Mouse (Mus musculus) hindbrain, embryonic 12.5 days (tissue): ENCODE measurements at regions not wholly inside any gene's neighbourhood (a gene's known extent, or its start where the extent isn't known, plus 50 kb on each side); places are given as distances from the start of the nearest gene placed in this dataset.
"Not testable (repeated sequence)": the region's sequence is repeated elsewhere in the genome, so short reads cannot be mapped to it uniquely, and the experiment has no call there.

ENCODE experiments used
- ATAC-seq: fragments of 200-750 bp; cut with Nextera tagmentation; 2 replicates; pipeline ENCODE4 v1.8.0; 2017; ENCODE audit warnings: moderate TSS enrichment; ENCODE audit not compliant: low FRiP score
- H3K27ac ChIP-seq: fragments of 300-500 bp; sonication (generic); 2 replicates; pipeline ENCODE4 v1.5.1; 2016; ENCODE audit warnings: mild to moderate bottlenecking
- H3K27me3 ChIP-seq: fragments of 300-500 bp; sonication (generic); 2 replicates; pipeline ENCODE4 v1.6.1; 2016; ENCODE audit warnings: mild to moderate bottlenecking
- H3K36me3 ChIP-seq: fragments of 300-500 bp; sonication (generic); 2 replicates; pipeline ENCODE4 v1.6.1; 2016; ENCODE audit warnings: mild to moderate bottlenecking
- H3K4me1 ChIP-seq: fragments of 300-500 bp; sonication (generic); 2 replicates; pipeline ENCODE4 v1.6.1; 2016
- H3K4me2 ChIP-seq: fragments of 300-500 bp; sonication (generic); replicated peaks from 2 replicates; pipeline ENCODE4 v1.6.1; 2016; ENCODE audit warnings: mild to moderate bottlenecking
- H3K4me3 ChIP-seq: fragments of 300-500 bp; sonication (generic); 2 replicates; pipeline ENCODE4 v1.5.1; 2016; ENCODE audit warnings: mild to moderate bottlenecking
- H3K9ac ChIP-seq: fragments of 300-500 bp; sonication (generic); 2 replicates; pipeline ENCODE4 v1.6.1; 2016; ENCODE audit warnings: mild to moderate bottlenecking, moderate library complexity
- H3K9me3 ChIP-seq: fragments of 300-500 bp; sonication (generic); replicated peaks from 2 replicates; pipeline ENCODE4 v1.6.1; 2016; ENCODE audit warnings: mild to moderate bottlenecking
- WGBS: fragments of 180-500 bp; shearing (Covaris S2); methylation state at CpG from one replicate; pipeline ENCODE4 v1.1.7; 2016; 5-methylcytosine and 5-hydroxymethylcytosine counted together

GRCm38 (mm10) chr1:166922911-166923712 is 78.1 kb upstream of the Fam78b start:
- no peak overlapping the region for H3K4me3 ChIP-seq
- WGBS, result 67% methylated on average over 16 of the region's 16 CpGs
- H3K4me2 ChIP-seq, result peak overlapping the region; percentile 35
- peaks cover 6% of the 10 kb centered on the region; the same call in 1 of the 2 replicates for H3K4me1 ChIP-seq
- H3K27ac ChIP-seq, result peak overlapping the region; percentile 73
- H3K9ac ChIP-seq, result no peak overlapping the region
- ATAC-seq, result peak; percentile 80
- H3K9me3 ChIP-seq, result no peaks in the 10 kb centered on the region
- no peaks in the 10 kb centered on the region for H3K27me3 ChIP-seq
- H3K36me3 ChIP-seq, result no peaks in the 10 kb centered on the region

- WGBS, result 55% methylated on average over 3 of the region's 3 CpGs
- Histone ChIP-seq H3K27me3 (no peaks in the 10 kb centered on the region), H3K9ac (no peak overlapping the region), H3K36me3 (no peaks in the 10 kb centered on the region), H3K4me3 (no peak overlapping the region), H3K4me2 (no peak overlapping the region), H3K9me3 (no peaks in the 10 kb centered on the region), H3K4me1 (peaks cover 6% of the 10 kb centered on the region; the same call in 1 of the 2 replicates), H3K27ac (peak overlapping the region; percentile 14; the same call in 1 of the 2 replicates)
- no peak for ATAC-seq
Measured at GRCm38 (mm10) chr1:166923713-166923975, 77.6 kb upstream of the Fam78b start.

- Histone ChIP-seq H3K4me1 (peaks cover 6% of the 10 kb centered on the region; the same call in 1 of the 2 replicates), H3K9me3 (no peaks in the 10 kb centered on the region), H3K27me3 (no peaks in the 10 kb centered on the region), H3K4me3 (no peak overlapping the region), H3K36me3 (no peaks in the 10 kb centered on the region), H3K9ac (no peak overlapping the region), H3K4me2 (no peak overlapping the region), H3K27ac (no peak overlapping the region)
- 86% methylated on average over 2 of the region's 2 CpGs for WGBS
- no peak for ATAC-seq
Measured at GRCm38 (mm10) chr1:166924126-166924525, 77.1 kb upstream of the Fam78b start.

- Histone ChIP-seq H3K27ac (no peak overlapping the region), H3K9ac (no peak overlapping the region), H3K4me2 (no peak overlapping the region), H3K4me3 (no peak overlapping the region), H3K9me3 (no peaks in the 10 kb centered on the region), H3K27me3 (no peaks in the 10 kb centered on the region), H3K36me3 (no peaks in the 10 kb centered on the region), H3K4me1 (peaks cover 6% of the 10 kb centered on the region; the same call in 1 of the 2 replicates)
- ATAC-seq, result no peak
- WGBS, result 25% methylated on average over 4 of the region's 4 CpGs
Measured at GRCm38 (mm10) chr1:166926078-166926477, 75.1 kb upstream of the Fam78b start.

DNA sequence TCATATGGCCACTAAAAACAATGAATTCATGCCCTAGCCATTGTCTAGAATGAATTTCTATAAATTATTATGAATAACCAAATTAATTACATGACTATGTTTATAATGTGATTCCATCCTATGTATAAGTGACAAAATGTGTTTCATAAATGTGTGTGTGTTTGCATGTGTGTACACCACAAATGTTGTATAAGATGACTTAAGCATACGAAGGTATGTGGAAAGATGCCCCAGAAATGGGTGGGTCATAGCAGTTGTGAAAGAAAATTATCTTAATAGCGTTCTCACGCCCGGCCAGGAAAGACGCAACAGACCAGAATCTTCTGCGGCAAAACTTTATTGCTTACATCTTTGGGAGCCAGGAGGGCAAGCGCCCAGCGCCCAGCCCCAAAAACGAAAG is 61.5 kb upstream of the Fam78b start:
- WGBS, result 66% methylated on average over 9 of the region's 9 CpGs
- H3K9me3 ChIP-seq, ATAC-seq, H3K4me1 ChIP-seq, H3K36me3 ChIP-seq, H3K9ac ChIP-seq, H3K27me3 ChIP-seq: not testable (repeated sequence)
- Histone ChIP-seq H3K4me2 (peak overlapping the region; percentile 37), H3K4me3 (peak overlapping the region; percentile 25), H3K27ac (peak overlapping the region; percentile 57; the same call in 1 of the 2 replicates)

- Histone ChIP-seq H3K27ac (peak overlapping the region; percentile 57; the same call in 1 of the 2 replicates), H3K4me2 (peak overlapping the region; percentile 37), H3K4me3 (peak overlapping the region; percentile 25)
- not testable (repeated sequence) for H3K9ac ChIP-seq, H3K4me1 ChIP-seq, H3K36me3 ChIP-seq, H3K27me3 ChIP-seq, H3K9me3 ChIP-seq
- ATAC-seq, result peak; percentile 73
- 50% methylated on average over 31 of the region's 31 CpGs for WGBS
Measured at GRCm38 (mm10) chr1:166940146-166941076, 60.8 kb upstream of the Fam78b start.

GRCm38 (mm10) chr1:166942201-166942600 is 59.0 kb upstream of the Fam78b start:
- no peak overlapping the region for H3K4me2 ChIP-seq
- 72% methylated on average over 1 of the region's 1 CpGs for WGBS
- H3K27me3 ChIP-seq, result no peaks in the 10 kb centered on the region
- H3K9me3 ChIP-seq, result no peaks in the 10 kb centered on the region
- no peak overlapping the region for H3K4me3 ChIP-seq
- H3K27ac ChIP-seq, result no peak overlapping the region
- H3K9ac ChIP-seq, result no peak overlapping the region
- H3K36me3 ChIP-seq, result no peaks in the 10 kb centered on the region
- no peak for ATAC-seq
- no peaks in the 10 kb centered on the region for H3K4me1 ChIP-seq

GRCm38 (mm10) chr1:166944540-166944939 is 56.7 kb upstream of the Fam78b start:
- Histone ChIP-seq H3K9ac (no peak overlapping the region), H3K4me3 (no peak overlapping the region), H3K4me1 (0 out of 2 replicates have a peak, but pooled peaks cover 4% of the 10 kb centered on the region), H3K4me2 (no peak overlapping the region), H3K36me3 (no peaks in the 10 kb centered on the region), H3K27ac (no peak overlapping the region), H3K9me3 (no peaks in the 10 kb centered on the region), H3K27me3 (no peaks in the 10 kb centered on the region)
- WGBS, result 84% methylated on average over 7 of the region's 7 CpGs
- no peak for ATAC-seq

DNA sequence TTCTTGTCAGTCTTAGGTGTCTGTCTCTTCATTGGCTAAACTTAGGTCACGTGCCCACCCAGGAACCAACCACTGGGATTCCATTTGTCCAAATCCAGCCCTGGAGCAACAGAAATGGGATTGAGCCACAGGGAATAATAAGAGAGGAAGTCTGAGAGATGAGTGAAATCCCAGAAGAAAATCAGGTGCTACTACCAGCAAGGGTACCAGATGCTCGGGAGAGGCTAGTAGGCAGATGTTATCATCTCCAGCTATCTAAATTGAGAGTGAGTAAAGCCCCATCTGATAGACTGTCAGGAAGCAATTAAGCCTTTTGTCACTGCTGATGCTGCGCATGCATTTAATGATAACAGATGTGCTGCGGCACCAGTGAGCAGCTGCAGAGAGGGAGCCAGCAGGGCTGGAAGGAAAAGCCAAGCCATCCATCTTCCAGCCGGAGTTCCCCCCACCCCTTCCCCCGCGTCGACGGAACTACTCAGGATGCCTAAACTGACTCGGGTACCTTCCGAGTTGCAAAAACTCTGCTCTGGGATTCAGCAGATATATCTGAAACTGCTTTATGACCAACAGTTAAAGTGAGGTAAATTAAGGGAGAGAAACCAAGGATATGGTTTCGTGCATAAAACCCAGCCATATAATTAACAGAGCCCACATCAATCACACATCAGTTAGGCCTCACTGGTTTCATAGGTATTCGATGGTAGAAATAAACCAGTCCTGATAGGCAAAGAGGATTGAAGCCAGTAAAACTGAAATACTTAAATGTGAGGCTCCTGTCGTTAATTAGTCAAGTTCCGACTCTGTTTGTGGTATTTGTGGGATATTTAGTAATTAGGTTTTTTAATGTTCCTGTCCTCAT is 53.1 kb upstream of the Fam78b start:
- H3K4me3 ChIP-seq, result no peak overlapping the region
- no peaks in the 10 kb centered on the region for H3K27me3 ChIP-seq
- H3K9ac ChIP-seq, result no peak overlapping the region
- 39% methylated on average over 15 of the region's 15 CpGs for WGBS
- peak; percentile 94 for ATAC-seq
- H3K27ac ChIP-seq, result peak overlapping the region; percentile 68
- H3K36me3 ChIP-seq, result no peaks in the 10 kb centered on the region
- peak overlapping the region; percentile 32 for H3K4me2 ChIP-seq
- H3K9me3 ChIP-seq, result no peaks in the 10 kb centered on the region
- H3K4me1 ChIP-seq, result 0 out of 2 replicates have a peak, but pooled peaks cover 4% of the 10 kb centered on the region
